Mouse (Mus musculus): ENCODE measurements around the gene Atp1a1.

DNA sequence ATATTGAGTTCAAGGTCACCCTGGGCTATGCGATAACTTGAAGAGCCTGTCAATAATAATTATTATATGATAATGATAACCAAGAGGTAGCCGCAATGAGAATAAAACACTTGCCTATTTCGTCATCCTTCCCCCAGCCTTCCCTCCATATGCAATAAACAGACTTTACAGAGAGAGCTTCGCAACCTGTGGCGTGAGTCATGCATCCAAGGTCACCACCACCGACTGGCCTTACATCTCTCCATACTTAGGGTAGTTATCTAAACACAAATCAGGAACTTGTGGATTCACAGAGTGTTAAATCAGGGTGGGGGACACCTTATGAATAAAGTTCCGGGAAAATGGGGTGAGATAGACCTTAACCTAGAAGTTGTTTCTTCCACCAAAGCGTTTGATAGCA is 13.0 kb upstream of the Atp1a1 start:
- no peak for TF ChIP-seq POLR2A (IDR thresholded peaks at IDR 0.05; ENCODE audit: borderline replicate concordance, low read depth, low read length)
- no peak for TF ChIP-seq CTCF (IDR thresholded peaks at IDR 0.05; ENCODE audit: low read depth, low read length)

All from bone marrow macrophage, adult 2 months (primary cell).